Mouse (Mus musculus) megakaryocyte progenitor cell, adult 5-6 weeks (primary cell): ENCODE measurements at regions not wholly inside any gene's neighbourhood (a gene's known extent, or its start where the extent isn't known, plus 50 kb on each side); places are given as distances from the start of the nearest gene placed in this dataset.

ENCODE experiments used
- ATAC-seq: replicated peaks from 2 replicates; pipeline ENCODE4 v1.8.0; 2016; ENCODE audit warnings: mild to moderate bottlenecking, moderate TSS enrichment, inconsistent platforms; ENCODE audit not compliant: poor library complexity

GRCm38 (mm10) chr16:3231566-3231965, 359.3 kb upstream of the Olfr161 start:
- ATAC-seq: peak; percentile 32

- ATAC-seq: no peak
These were observed 358.2 kb upstream of the Olfr161 start for GRCm38 (mm10) chr16:3232610-3233009.

GRCm38 (mm10) chr16:3234063-3234462, 356.8 kb upstream of the Olfr161 start:
- ATAC-seq: peak; percentile 6; the same call in 1 of the 2 replicates

- ATAC-seq: 0 out of 2 replicates have a peak, but pooled peaks have one; percentile 1
These were observed 349.7 kb upstream of the Olfr161 start for GRCm38 (mm10) chr16:3240982-3241719.

- no peak for ATAC-seq
These were observed 348.9 kb upstream of the Olfr161 start for GRCm38 (mm10) chr16:3241939-3242338.

GRCm38 (mm10) chr16:3246422-3246821, 344.4 kb upstream of the Olfr161 start:
- no peak for ATAC-seq

- ATAC-seq: no peak
These were observed 343.7 kb upstream of the Olfr161 start for GRCm38 (mm10) chr16:3247006-3247754.

GRCm38 (mm10) chr16:3247755-3248110, 343.1 kb upstream of the Olfr161 start:
- ATAC-seq: peak; percentile 37; the same call in 1 of the 2 replicates

- no peak for ATAC-seq
These were observed 337.0 kb upstream of the Olfr161 start for GRCm38 (mm10) chr16:3253885-3254284.

- ATAC-seq: no peak
These were observed 334.8 kb upstream of the Olfr161 start for GRCm38 (mm10) chr16:3256051-3256450.

- no peak for ATAC-seq
These were observed 325.5 kb upstream of the Olfr161 start for GRCm38 (mm10) chr16:3265351-3265750.

GRCm38 (mm10) chr16:3271819-3272490, 318.9 kb upstream of the Olfr161 start:
- no peak for ATAC-seq

- no peak for ATAC-seq
These were observed 317.4 kb upstream of the Olfr161 start for GRCm38 (mm10) chr16:3273427-3273826.
